Mouse (Mus musculus): ENCODE measurements around the gene Jmjd4. TPM values are rescaled to one million over a fixed set of nuclear protein-coding genes. Genes with fewer than 3 reads are reported as not detected.

The Jmjd4 gene
- 15.0 and 15.2 TPM in 2 replicates for polyA plus RNA-seq (2015; fragmentation: Nextera tagmentation; extraction: Ambion mirVana)

DNA sequence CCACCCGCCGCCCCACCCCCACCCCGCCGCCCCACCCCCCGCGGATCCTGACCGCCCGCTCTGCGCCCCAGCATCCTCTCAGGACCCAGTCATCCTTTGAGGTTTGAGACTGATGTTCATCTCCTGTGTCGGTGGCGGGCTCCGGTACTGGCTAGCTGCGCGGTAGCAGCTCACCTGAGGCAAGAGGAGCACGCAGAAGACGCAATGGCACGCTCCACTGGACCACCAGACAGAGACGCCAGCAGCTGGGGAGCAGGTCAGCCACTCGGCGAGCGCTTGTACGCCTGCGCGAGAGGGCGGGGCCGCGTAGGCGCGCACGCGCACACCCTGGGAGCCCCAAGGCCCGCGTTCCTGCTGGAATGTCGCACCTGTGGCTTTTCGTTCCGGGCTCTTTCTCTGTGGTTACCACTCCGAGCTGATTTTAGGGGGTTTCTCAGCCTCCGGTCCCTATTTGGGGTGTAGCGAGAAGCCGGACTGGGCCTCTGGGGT, at the start of gene Jmjd4:
TSS of gene Jmjd4 (plus strand) at position 305 of the 489 bp plus-strand sequence.
- peak within 1 kb of the TSS; percentile 85 for H3K4me2 ChIP-seq
- H3K9ac ChIP-seq = peak within 1 kb of the TSS; percentile 75
- WGBS = under 1% methylated on average over 31 of the region's 40 CpGs
- H3K27me3 ChIP-seq = no peaks in the 10 kb centered on the region
- peaks cover 18% of the 10 kb centered on the region for H3K36me3 ChIP-seq
- peak within 1 kb of the TSS; percentile 88 for H3K27ac ChIP-seq (replicated peaks)
- no peaks in the 10 kb centered on the region for H3K9me3 ChIP-seq
- peak; percentile 97 for ATAC-seq (ENCODE audit: low read depth)
- H3K4me1 ChIP-seq (replicated peaks) = peaks cover 37% of the 10 kb centered on the region
- H3K4me3 ChIP-seq = peak within 1 kb of the TSS; percentile 65

DNA sequence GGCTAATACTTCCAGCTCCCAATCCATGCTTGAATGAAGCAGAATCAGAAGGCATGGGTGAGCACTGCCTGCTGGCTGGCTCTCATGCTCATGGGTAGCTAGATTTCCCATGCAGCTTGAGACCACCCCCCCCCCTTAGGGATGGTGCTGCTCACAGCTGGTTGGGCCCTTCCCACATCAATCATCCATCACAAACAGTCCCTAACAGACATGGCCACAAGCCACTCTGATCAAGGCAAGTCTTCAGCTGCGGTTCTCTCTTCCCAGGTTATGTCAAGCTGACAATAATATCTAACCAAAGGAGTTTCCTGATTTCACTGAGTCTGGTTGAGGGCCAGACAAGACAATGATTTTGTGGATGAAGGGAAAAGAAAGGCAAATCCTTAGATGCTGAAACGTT, 49.0 kb upstream of the Jmjd4 start:
- 76% methylated on average over 2 of the region's 2 CpGs for WGBS
- H3K36me3 ChIP-seq = peaks cover 31% of the 10 kb centered on the region
- H3K9me3 ChIP-seq = no peaks in the 10 kb centered on the region
- H3K4me1 ChIP-seq (replicated peaks) = 0 out of 2 replicates have a peak, but pooled peaks cover 3% of the 10 kb centered on the region
- no peak overlapping the region for H3K4me2 ChIP-seq
- ATAC-seq (ENCODE audit: low read depth) = no peak
- H3K4me3 ChIP-seq = no peak overlapping the region
- no peak overlapping the region for H3K9ac ChIP-seq
- no peak overlapping the region for H3K27ac ChIP-seq (replicated peaks)
- no peaks in the 10 kb centered on the region for H3K27me3 ChIP-seq

DNA sequence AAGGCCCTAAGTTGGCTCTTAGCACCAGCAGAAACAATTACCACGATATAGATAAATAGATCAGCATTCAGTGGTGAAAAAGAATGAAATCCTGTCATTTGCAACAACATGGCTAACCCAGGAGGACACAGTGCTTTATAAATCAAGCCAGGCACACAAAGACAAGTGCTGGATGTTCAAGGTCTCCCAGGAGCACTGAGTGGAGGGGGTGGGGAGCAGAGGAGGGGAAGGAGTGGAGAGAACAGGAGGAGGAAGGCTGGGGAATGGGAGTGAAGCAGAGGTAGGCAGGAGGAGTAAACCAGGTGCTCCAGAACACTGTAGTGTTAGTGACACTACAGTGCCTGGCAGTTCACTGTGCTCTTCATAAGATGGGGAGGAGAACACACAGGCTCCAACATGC, 44.1 kb upstream of the Jmjd4 start:
- Histone ChIP-seq H3K36me3 (peaks cover 65% of the 10 kb centered on the region), H3K27ac (replicated peaks) (no peak overlapping the region), H3K9me3 (no peaks in the 10 kb centered on the region), H3K9ac (no peak overlapping the region), H3K4me1 (replicated peaks) (no peaks in the 10 kb centered on the region), H3K4me3 (no peak overlapping the region), H3K4me2 (no peak overlapping the region), H3K27me3 (no peaks in the 10 kb centered on the region)
- no peak for ATAC-seq (ENCODE audit: low read depth)
- 69% methylated on average over 1 of the region's 1 CpGs for WGBS

DNA sequence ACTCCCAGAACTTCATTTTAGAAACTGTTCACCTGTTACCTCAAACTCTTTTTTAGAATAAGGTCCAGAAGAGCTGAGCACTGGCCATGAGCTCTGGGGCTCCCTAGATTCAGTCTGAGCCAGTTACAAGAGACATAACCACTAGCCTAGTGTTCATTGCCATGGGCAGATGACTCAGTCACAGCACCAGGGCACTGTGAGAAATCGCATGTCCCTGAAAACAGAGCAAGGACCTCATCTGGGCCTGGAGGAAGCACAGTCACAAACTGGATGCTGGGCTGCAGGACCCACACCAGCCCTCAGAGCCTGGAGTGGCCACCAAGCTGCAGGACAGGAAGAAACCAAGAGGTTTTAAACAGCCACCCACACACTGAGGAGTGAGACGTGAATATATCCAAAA, 39.0 kb upstream of the Jmjd4 start:
- peaks cover 69% of the 10 kb centered on the region for H3K36me3 ChIP-seq
- H3K27ac ChIP-seq (replicated peaks) = no peak overlapping the region
- H3K9me3 ChIP-seq = no peaks in the 10 kb centered on the region
- peaks cover 12% of the 10 kb centered on the region for H3K4me1 ChIP-seq (replicated peaks)
- no peak for ATAC-seq (ENCODE audit: low read depth)
- WGBS = 88% methylated on average over 2 of the region's 2 CpGs
- H3K4me2 ChIP-seq = no peak overlapping the region
- no peak overlapping the region for H3K9ac ChIP-seq
- no peak overlapping the region for H3K4me3 ChIP-seq
- no peaks in the 10 kb centered on the region for H3K27me3 ChIP-seq

DNA sequence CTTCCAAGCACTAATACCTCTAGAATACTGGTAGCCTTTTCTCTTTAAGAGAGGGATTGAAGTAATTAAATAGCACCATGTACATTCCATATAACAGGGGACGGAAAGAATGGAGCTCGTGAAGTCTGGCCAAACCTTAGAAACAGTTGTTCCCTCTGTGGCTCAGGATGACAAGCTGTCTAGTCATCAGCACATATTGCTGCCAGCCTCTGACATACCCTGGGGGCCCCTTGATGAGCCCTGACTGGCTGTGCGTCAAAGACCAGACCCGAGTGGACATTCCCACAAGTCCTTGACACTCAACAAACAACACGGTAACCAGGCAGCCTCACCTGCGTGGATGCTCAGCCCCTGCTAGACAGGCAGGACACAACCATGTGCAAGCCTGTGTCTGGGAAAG, 37.8 kb upstream of the Jmjd4 start:
- peaks cover 12% of the 10 kb centered on the region for H3K4me1 ChIP-seq (replicated peaks)
- H3K36me3 ChIP-seq = peaks cover 66% of the 10 kb centered on the region
- H3K9me3 ChIP-seq = no peaks in the 10 kb centered on the region
- H3K4me2 ChIP-seq = no peak overlapping the region
- 83% methylated on average over 6 of the region's 6 CpGs for WGBS
- no peaks in the 10 kb centered on the region for H3K27me3 ChIP-seq
- no peak for ATAC-seq (ENCODE audit: low read depth)
- no peak overlapping the region for H3K4me3 ChIP-seq
- H3K27ac ChIP-seq (replicated peaks) = no peak overlapping the region
- H3K9ac ChIP-seq = no peak overlapping the region

DNA sequence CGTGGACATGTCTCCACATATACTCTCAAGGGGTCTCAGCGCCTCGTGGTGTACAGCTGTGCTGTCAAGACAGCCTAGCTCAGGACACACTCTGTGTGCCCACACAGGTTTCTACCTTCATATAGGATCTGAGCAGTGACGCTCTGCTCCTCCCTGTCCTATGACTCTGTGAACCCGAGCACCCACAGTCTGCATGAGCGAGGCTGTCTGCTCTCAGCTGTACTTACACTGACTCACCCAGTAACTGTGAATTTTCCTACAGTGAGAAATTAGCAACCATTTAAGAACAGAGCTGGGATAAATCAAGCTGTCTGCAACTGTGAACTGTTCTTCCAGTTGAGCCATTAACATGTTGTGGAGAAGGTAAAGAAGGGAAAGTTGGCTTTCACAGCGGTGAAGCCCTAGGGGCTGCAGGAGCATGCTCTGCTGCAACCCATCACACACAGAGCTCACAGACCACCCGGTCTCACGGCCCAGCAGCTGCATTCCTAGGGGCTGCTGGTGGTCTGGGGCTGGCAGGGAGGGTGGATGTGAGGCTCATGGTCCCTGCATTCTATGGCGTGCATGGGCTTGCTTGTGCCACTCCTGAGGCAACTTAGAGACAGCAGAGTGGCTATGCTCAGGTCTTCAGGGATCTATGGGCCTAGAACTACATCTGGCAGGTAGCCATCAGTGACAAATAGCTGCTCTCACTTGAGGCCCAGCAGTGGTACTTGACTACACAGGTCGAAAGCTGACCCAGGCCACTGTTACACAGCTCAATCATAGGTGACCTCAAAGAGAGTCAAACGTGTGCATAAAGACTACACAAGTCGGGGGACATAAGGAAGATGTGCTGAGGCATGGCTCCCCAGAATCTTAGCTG, 36.6 kb upstream of the Jmjd4 start:
- Histone ChIP-seq H3K4me2 (no peak overlapping the region), H3K4me1 (replicated peaks) (peaks cover 12% of the 10 kb centered on the region), H3K9me3 (no peaks in the 10 kb centered on the region), H3K27ac (replicated peaks) (peak overlapping the region; percentile 56), H3K9ac (no peak overlapping the region), H3K27me3 (no peaks in the 10 kb centered on the region), H3K4me3 (no peak overlapping the region), H3K36me3 (peaks cover 62% of the 10 kb centered on the region)
- ATAC-seq (ENCODE audit: low read depth) = no peak
- WGBS = 81% methylated on average over 13 of the region's 13 CpGs

DNA sequence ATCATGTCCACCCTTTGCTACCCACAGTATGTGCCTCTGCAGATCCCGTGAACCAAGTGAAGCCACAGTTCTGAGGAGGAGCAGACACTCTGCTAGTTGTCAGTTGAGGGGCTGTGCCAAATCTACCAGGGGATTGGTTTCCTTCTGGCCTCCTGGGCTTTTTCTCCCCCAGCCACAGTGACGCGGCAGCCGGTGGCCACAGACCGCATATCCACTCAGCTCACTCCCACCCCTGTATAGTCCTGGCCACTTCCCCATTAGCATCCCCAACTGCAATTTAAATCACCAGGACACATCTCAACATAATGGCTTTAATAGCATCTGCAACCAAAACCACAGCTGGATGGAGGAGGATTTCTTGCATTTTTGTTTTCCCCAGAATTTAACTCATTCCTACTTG, 31.1 kb upstream of the Jmjd4 start:
- H3K4me2 ChIP-seq = no peak overlapping the region
- peaks cover 88% of the 10 kb centered on the region for H3K36me3 ChIP-seq
- H3K27ac ChIP-seq (replicated peaks) = no peak overlapping the region
- H3K9me3 ChIP-seq = no peaks in the 10 kb centered on the region
- peaks cover 14% of the 10 kb centered on the region for H3K4me1 ChIP-seq (replicated peaks)
- H3K4me3 ChIP-seq = no peak overlapping the region
- WGBS = 81% methylated on average over 5 of the region's 5 CpGs
- ATAC-seq (ENCODE audit: low read depth) = no peak
- no peaks in the 10 kb centered on the region for H3K27me3 ChIP-seq
- no peak overlapping the region for H3K9ac ChIP-seq

DNA sequence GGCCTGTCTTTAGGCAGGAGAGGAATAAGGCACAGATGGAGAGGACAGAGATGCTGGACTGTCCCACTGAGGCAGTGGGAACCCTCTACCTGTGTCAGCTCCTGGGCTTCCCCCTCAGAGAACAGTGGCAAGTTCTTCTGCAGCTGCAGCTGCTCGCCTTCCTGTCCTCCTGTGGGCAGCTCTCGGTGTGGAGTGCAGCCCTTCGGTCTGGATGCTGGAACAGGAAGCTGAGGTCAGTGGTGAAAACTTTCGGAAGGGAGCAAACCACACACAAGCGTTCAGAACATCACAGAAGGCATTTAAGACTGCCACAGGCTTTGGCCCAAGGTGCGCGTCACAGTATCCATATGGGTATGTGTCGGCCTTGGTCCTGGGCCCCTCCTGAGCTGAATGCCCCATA, 28.4 kb upstream of the Jmjd4 start:
- H3K9ac ChIP-seq = no peak overlapping the region
- WGBS = 90% methylated on average over 8 of the region's 8 CpGs

DNA sequence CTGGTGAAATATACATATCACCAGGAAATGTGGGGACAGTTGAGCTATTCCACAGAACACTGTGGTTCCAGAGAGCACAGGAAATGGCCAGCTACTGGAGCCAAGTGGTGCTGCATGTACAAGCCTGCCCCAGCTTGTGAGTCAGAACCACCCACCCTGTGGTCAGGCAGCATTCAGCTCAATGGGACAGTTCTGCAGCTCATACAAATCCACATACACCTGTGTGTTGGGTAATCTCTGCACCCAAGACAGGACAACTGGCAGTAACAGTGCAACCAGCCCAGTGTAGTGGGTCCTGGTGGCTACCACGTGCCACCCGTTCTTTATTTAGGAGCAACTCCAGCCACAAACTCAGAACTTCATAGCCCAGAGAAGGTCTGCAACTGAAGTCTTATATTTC, 27.9 kb upstream of the Jmjd4 start:
- no peaks in the 10 kb centered on the region for H3K27me3 ChIP-seq
- H3K9me3 ChIP-seq = no peaks in the 10 kb centered on the region
- H3K27ac ChIP-seq (replicated peaks) = no peak overlapping the region
- peaks cover 16% of the 10 kb centered on the region; the same call in 1 of the 2 replicates for H3K4me1 ChIP-seq (replicated peaks)
- H3K36me3 ChIP-seq = peaks cover 92% of the 10 kb centered on the region
- no peak overlapping the region for H3K4me3 ChIP-seq
- WGBS = 96% methylated on average over 2 of the region's 2 CpGs
- H3K9ac ChIP-seq = no peak overlapping the region
- no peak overlapping the region for H3K4me2 ChIP-seq
- ATAC-seq (ENCODE audit: low read depth) = no peak

More for the DNA sequence above, 28.4 kb upstream of the Jmjd4 start:
- Histone ChIP-seq H3K36me3 (peaks cover 92% of the 10 kb centered on the region), H3K27me3 (no peaks in the 10 kb centered on the region), H3K4me2 (no peak overlapping the region), H3K4me1 (replicated peaks) (peaks cover 16% of the 10 kb centered on the region; the same call in 1 of the 2 replicates), H3K27ac (replicated peaks) (no peak overlapping the region), H3K4me3 (no peak overlapping the region), H3K9me3 (no peaks in the 10 kb centered on the region)
- no peak for ATAC-seq (ENCODE audit: low read depth)

DNA sequence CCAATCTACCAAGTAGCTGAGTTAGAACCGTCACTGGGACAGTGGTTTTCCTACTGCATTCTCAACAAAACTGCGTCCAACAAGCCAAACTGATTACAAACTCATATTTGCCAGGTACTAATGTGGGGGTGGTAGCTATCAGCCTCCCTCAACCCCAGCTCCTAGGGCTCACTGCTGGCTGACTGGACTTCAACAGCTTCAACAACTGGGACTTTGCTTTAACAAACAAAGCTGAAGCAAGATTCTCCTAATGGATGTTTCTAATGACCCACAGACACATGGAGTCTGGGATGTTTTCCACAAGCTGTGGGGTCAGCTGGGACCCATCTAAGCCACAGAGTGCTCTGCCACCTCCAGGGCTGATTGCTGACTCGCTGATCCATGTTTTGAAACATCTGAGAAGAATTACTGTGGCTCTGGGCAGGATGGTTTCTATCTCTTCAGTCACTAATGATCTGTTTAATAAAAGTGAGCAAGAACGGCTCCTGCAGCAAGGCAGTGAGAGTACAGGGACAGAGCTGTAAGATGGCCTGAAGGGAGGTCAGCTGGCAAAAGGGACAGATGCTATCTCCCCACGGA, 26.7 kb upstream of the Jmjd4 start:
- no peak overlapping the region for H3K4me3 ChIP-seq
- H3K4me2 ChIP-seq = no peak overlapping the region
- H3K27ac ChIP-seq (replicated peaks) = peak overlapping the region; percentile 15
- peaks cover 96% of the 10 kb centered on the region for H3K36me3 ChIP-seq
- H3K9ac ChIP-seq = 0 out of 2 replicates have a peak overlapping the region, but pooled peaks have one; percentile 6
- H3K4me1 ChIP-seq (replicated peaks) = peaks cover 16% of the 10 kb centered on the region; the same call in 1 of the 2 replicates
- no peaks in the 10 kb centered on the region for H3K9me3 ChIP-seq
- H3K27me3 ChIP-seq = no peaks in the 10 kb centered on the region
- no peak for ATAC-seq (ENCODE audit: low read depth)
- 75% methylated on average over 5 of the region's 5 CpGs for WGBS

DNA sequence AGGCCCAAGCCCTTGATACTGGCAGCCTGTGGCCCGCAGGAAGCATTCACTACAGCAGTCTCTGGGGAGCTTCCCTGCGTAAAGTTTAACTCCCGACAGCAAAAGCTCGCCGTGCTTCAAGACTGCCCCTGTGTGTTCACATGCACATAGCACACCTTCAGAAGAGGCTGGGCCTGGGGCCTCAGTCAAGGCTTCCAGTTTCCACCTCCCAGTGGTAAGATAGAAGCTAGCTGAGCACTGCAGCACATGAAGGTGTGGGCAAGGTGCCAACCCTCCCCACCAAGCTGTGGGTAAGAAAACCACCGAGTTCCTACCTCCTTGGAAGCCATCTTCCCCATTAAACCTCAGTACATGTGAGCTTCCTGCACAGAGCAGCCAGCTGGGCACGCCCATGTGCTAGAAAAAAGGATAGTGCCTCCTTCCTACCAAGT, 24.2 kb upstream of the Jmjd4 start:
- Histone ChIP-seq H3K27ac (replicated peaks) (no peak overlapping the region), H3K4me1 (replicated peaks) (peaks cover 13% of the 10 kb centered on the region; the same call in 1 of the 2 replicates), H3K27me3 (no peaks in the 10 kb centered on the region), H3K4me3 (no peak overlapping the region), H3K36me3 (peaks cover 85% of the 10 kb centered on the region), H3K4me2 (no peak overlapping the region), H3K9ac (no peak overlapping the region), H3K9me3 (no peaks in the 10 kb centered on the region)
- ATAC-seq (ENCODE audit: low read depth) = no peak
- 59% methylated on average over 7 of the region's 7 CpGs for WGBS

DNA sequence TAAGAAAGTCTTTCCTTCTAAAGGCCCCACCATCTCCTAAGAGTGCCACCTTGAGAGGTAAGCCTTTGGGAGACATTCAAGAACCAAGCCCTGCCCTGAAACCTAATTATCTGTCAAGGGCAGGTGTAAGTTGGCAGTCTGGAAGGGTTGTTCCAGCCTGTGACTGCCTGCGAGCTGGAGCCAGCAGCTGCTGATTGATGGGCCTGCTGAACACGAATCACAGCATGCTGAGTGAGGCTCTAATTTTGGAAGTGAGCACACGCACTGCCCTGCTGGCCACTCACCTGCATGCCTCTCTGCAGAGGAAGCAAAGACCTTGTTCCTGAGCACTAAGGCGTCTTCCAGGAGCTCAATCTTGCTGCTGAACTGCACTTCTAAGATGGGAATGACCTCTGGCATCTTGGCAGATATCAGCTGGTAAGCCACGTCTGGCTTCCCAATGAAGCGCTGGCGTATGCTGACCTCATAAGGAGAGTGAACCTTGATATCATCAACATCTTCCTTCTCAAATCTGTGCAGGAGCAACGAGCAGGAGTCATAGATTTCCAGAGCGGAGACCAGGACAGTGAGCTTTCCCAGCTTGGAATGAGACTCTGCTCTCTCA, 21.7 kb upstream of the Jmjd4 start:
- Histone ChIP-seq H3K9me3 (no peaks in the 10 kb centered on the region), H3K9ac (no peak overlapping the region), H3K4me1 (replicated peaks) (peaks cover 13% of the 10 kb centered on the region; the same call in 1 of the 2 replicates), H3K4me2 (no peak overlapping the region), H3K27me3 (no peaks in the 10 kb centered on the region), H3K36me3 (peaks cover 80% of the 10 kb centered on the region), H3K4me3 (no peak overlapping the region), H3K27ac (replicated peaks) (no peak overlapping the region)
- WGBS = 87% methylated on average over 9 of the region's 9 CpGs
- ATAC-seq (ENCODE audit: low read depth) = no peak
